Mouse (Mus musculus) limb, embryonic 10.5 days (tissue): ENCODE results near the gene AA986860. TPM values are rescaled to one million over a fixed set of nuclear protein-coding genes. Genes with fewer than 3 reads are reported as not detected.

Experiments
- DNase-seq: peaks from one replicate; pipeline ENCODE4 v3.0.0-alpha.2; 2017; ENCODE audit warnings: low spot score
- H3K27ac ChIP-seq: fragments of 300-500 bp; sonication (generic); 2 replicates; pipeline ENCODE4 v1.5.1; 2016; ENCODE audit warnings: mild to moderate bottlenecking
- H3K27me3 ChIP-seq: fragments of 300-500 bp; sonication (generic); 2 replicates; pipeline ENCODE4 v1.6.1; 2016; ENCODE audit warnings: low read depth, mild to moderate bottlenecking; ENCODE audit not compliant: poor library complexity, severe bottlenecking
- H3K36me3 ChIP-seq: fragments of 300-500 bp; sonication (generic); 2 replicates; pipeline ENCODE4 v1.6.1; 2016; ENCODE audit warnings: mild to moderate bottlenecking, moderate library complexity
- H3K4me1 ChIP-seq: fragments of 300-500 bp; sonication (generic); 2 replicates; pipeline ENCODE4 v1.6.1; 2016
- H3K4me3 ChIP-seq: fragments of 300-500 bp; sonication (generic); 2 replicates; pipeline ENCODE4 v1.5.1; 2016; ENCODE audit warnings: mild to moderate bottlenecking, moderate library complexity
- H3K9me3 ChIP-seq: fragments of 300-500 bp; sonication (generic); replicated peaks from 2 replicates; pipeline ENCODE4 v1.6.1; 2016; ENCODE audit warnings: mild to moderate bottlenecking
- WGBS: fragments of 180-500 bp; shearing (Covaris S2); methylation state at CpG from one replicate; pipeline ENCODE4 v1.1.7; 2016; 5-methylcytosine and 5-hydroxymethylcytosine counted together
- polyA plus RNA-seq: library from polyadenylated mRNA; unstranded; fragments of >200 nt; fragmentation: Nextera tagmentation; extraction: Ambion mirVana; gene quantifications from 2 replicates; pipeline ENCODE4 v1.2.1, GENCODE M21; 2016

The AA986860 gene
- polyA plus RNA-seq, 1 experiment from 2014 or later = 0.38 TPM

DNA sequence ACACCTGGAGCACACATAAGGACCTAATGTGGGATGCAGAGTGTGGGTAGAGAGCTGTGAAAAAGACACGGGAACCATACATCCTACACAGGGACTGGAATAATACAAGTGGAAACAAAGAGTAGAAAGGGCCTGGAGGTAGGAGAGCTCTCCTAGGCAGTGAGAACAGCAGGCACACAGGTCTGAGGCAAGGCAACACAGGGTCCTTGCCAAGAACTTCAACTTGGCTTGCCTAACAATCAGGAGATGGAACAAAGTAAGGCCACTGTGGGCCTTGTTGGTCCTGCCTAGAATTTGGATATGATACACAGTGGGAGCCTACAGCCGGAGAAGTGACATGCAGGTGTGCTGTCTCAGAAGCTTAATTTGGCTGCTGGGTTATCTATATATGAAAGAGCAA is 38.1 kb downstream of the AA986860 start:
- Histone ChIP-seq H3K4me3 (no peak overlapping the region), H3K4me1 (no peaks in the 10 kb centered on the region), H3K27me3 (no peaks in the 10 kb centered on the region), H3K27ac (no peak overlapping the region), H3K9me3 (no peaks in the 10 kb centered on the region), H3K36me3 (no peaks in the 10 kb centered on the region)
- DNase-seq = no peak
- 92% methylated on average over 2 of the region's 2 CpGs for WGBS

GRCm38 (mm10) chr1:130770487-130770886 is 38.7 kb downstream of the AA986860 start:
- H3K9me3 ChIP-seq = no peaks in the 10 kb centered on the region
- H3K4me1 ChIP-seq = no peaks in the 10 kb centered on the region
- H3K4me3 ChIP-seq = no peak overlapping the region
- no peaks in the 10 kb centered on the region for H3K27me3 ChIP-seq
- 84% methylated on average over 4 of the region's 4 CpGs for WGBS
- no peak for DNase-seq
- no peak overlapping the region for H3K27ac ChIP-seq
- H3K36me3 ChIP-seq = no peaks in the 10 kb centered on the region

DNA sequence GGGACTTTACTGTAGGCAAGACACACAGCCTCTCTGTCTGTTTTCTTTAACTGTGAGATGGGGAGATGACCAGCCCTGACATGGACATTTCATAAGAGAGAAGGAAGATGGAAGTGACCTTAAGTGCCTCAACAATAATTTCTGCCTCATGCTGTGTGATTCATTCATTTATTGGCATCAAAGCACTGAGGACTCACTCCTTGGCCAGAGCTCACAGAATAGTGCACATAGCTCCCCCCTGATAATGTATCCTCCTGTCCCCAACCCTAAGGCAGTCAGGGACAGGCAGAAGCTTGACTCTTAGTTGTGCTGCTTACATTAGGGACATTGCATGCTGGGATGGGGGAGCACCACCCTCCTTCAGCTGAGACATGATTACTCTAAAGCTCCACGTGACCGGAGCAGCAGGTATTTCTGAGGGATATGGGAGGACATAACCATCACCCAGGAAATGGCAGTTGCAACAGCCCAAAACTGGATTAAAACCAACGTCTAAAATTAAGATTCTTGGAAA is 39.3 kb downstream of the AA986860 start:
- H3K27me3 ChIP-seq = no peaks in the 10 kb centered on the region
- WGBS = 75% methylated on average over 3 of the region's 3 CpGs
- H3K27ac ChIP-seq = no peak overlapping the region
- no peak for DNase-seq
- no peaks in the 10 kb centered on the region for H3K4me1 ChIP-seq
- H3K9me3 ChIP-seq = no peaks in the 10 kb centered on the region
- no peaks in the 10 kb centered on the region for H3K36me3 ChIP-seq
- H3K4me3 ChIP-seq = no peak overlapping the region

DNA sequence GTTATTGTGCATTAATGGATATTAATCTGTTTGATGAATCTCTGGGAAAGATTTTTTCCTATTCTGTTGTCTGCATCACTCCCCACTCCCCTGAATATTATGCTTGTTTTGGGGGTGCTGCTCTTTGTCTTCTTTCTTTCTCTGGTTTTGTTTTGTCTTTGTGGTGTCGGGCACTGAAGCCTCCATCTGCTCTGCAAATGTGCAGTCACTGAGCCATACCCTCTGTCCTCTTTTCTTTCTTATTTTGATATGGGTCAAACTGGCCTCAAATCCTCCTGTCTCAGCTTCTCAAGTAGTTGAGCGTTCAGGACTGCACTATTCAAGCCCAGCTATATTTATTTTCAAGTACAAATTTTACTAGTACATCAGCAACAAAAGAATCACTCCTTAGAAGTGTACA is 43.5 kb downstream of the AA986860 start:
- no peaks in the 10 kb centered on the region for H3K36me3 ChIP-seq
- no peaks in the 10 kb centered on the region for H3K9me3 ChIP-seq
- no peak overlapping the region for H3K4me3 ChIP-seq
- no peak for DNase-seq
- H3K4me1 ChIP-seq = no peaks in the 10 kb centered on the region
- no peaks in the 10 kb centered on the region for H3K27me3 ChIP-seq
- WGBS = 90% methylated on average over 2 of the region's 2 CpGs
- H3K27ac ChIP-seq = no peak overlapping the region

- H3K27me3 ChIP-seq = no peaks in the 10 kb centered on the region
- no peak for DNase-seq
- no peaks in the 10 kb centered on the region for H3K9me3 ChIP-seq
- H3K36me3 ChIP-seq = no peaks in the 10 kb centered on the region
- 90% methylated on average over 7 of the region's 7 CpGs for WGBS
- H3K27ac ChIP-seq = no peak overlapping the region
- no peaks in the 10 kb centered on the region for H3K4me1 ChIP-seq
- H3K4me3 ChIP-seq = no peak overlapping the region
These were observed 44.0 kb downstream of the AA986860 start for GRCm38 (mm10) chr1:130775691-130776331.

DNA sequence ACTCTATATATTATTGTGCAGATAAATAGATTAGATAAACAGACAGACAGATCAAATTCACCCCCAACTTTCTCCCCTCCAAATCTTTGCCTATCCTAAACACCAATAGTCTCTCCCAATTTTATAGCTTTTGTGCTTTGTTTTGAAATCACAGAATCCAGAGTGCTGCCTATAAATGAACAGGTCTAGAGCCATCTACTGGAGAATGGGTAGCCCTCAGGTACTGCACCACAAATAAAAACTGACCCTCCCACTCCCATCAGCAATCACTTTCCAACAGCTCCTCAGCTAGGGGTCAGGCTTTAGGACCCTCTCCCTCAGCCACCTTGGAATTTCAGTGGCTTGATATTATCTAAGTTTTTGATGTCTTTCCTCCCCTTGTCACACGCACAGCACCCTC is 44.9 kb downstream of the AA986860 start:
- no peak for DNase-seq
- H3K4me3 ChIP-seq = no peak overlapping the region
- no peaks in the 10 kb centered on the region for H3K27me3 ChIP-seq
- no peaks in the 10 kb centered on the region for H3K9me3 ChIP-seq
- no peak overlapping the region for H3K27ac ChIP-seq
- no peaks in the 10 kb centered on the region for H3K36me3 ChIP-seq
- no peaks in the 10 kb centered on the region for H3K4me1 ChIP-seq
- WGBS = 76% methylated on average over 1 of the region's 1 CpGs

GRCm38 (mm10) chr1:130779867-130780266 is 48.1 kb downstream of the AA986860 start:
- no peak for DNase-seq
- H3K27ac ChIP-seq = no peak overlapping the region
- no peaks in the 10 kb centered on the region for H3K27me3 ChIP-seq
- H3K36me3 ChIP-seq = no peaks in the 10 kb centered on the region
- WGBS = 92% methylated on average over 3 of the region's 3 CpGs
- H3K4me1 ChIP-seq = no peaks in the 10 kb centered on the region
- H3K9me3 ChIP-seq = no peaks in the 10 kb centered on the region
- H3K4me3 ChIP-seq = no peak overlapping the region

DNA sequence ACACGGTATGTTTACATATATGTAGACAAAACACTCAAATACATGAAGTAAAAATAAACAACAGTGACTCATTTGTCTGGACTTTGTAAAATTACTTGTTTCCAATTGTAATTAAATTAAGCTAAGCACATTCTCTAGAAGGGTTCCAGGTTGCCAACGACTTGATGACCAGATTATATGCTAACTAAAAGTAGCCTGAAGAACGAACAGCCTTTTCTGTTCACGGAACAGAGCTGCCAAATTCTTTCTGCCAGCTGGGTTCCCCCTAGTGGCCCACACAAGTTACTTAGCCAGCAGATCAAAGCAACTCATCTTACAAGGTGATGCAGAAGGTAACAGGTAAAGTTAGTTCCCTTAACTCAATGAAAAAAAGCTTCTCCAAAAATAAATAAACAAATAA is 52.3 kb downstream of the AA986860 start:
- Histone ChIP-seq H3K36me3 (no peaks in the 10 kb centered on the region), H3K27ac (no peak overlapping the region), H3K9me3 (no peaks in the 10 kb centered on the region), H3K4me3 (no peak overlapping the region), H3K27me3 (no peaks in the 10 kb centered on the region), H3K4me1 (no peaks in the 10 kb centered on the region)
- DNase-seq = no peak
- WGBS = 34% methylated on average over 4 of the region's 4 CpGs

DNA sequence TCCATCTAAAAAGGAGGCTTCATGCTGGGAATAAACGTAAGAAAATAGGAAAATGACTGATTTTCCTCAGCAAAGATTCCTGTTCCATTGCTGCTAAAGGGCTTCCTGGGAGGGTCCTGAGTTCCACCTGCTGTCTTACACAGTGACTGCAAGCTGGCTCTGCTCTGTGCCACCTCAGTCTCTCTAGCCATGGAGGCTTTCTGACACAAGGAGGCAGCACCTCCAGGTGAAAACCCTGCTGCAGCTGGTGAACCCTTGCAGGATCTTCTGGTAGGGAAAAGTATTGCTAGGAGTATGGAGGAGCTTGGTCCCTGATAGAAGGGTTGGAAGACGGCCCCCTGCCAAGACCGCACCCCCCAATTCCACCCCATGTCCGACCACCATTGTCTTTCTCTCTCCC is 55.2 kb downstream of the AA986860 start:
- Histone ChIP-seq H3K4me3 (no peak overlapping the region), H3K27ac (no peak overlapping the region), H3K36me3 (no peaks in the 10 kb centered on the region), H3K27me3 (no peaks in the 10 kb centered on the region), H3K4me1 (no peaks in the 10 kb centered on the region), H3K9me3 (no peaks in the 10 kb centered on the region)
- no peak for DNase-seq
- WGBS = 53% methylated on average over 4 of the region's 4 CpGs

GRCm38 (mm10) chr1:130789512-130790451 is 58.0 kb downstream of the AA986860 start:
- no peaks in the 10 kb centered on the region for H3K4me1 ChIP-seq
- H3K27me3 ChIP-seq = no peaks in the 10 kb centered on the region
- no peaks in the 10 kb centered on the region for H3K9me3 ChIP-seq
- H3K27ac ChIP-seq = no peak overlapping the region
- no peaks in the 10 kb centered on the region for H3K36me3 ChIP-seq
- 84% methylated on average over 3 of the region's 3 CpGs for WGBS
- no peak overlapping the region for H3K4me3 ChIP-seq
- DNase-seq = no peak

Other genes starting within 250 kb of the AA986860 start
- not detected in 2 replicates for gene Zp3r, start 102.4 kb upstream of the AA986860 start, polyA plus RNA-seq
- gene C4bp, start 70.3 kb upstream of the AA986860 start, polyA plus RNA-seq = not detected in 2 replicates
- not detected in 2 replicates for gene Gm29427, start 16.2 kb upstream of the AA986860 start, polyA plus RNA-seq
- 6.0 and 8.2 TPM in 2 replicates for gene Yod1, start 14.6 kb upstream of the AA986860 start, polyA plus RNA-seq
- gene Pfkfb2, start 2.7 kb upstream of the AA986860 start, polyA plus RNA-seq = 3.4 and 5.1 TPM in 2 replicates
- gene Fcamr, start 68.9 kb downstream of the AA986860 start, polyA plus RNA-seq = not detected in 2 replicates
- not detected in 2 replicates for gene Pigr, start 94.7 kb downstream of the AA986860 start, polyA plus RNA-seq
- gene Fcmr, start 133.7 kb downstream of the AA986860 start, polyA plus RNA-seq = 0.33 and 0.69 TPM in 2 replicates
- not detected in 2 replicates for gene Il24, start 155.5 kb downstream of the AA986860 start, polyA plus RNA-seq
- gene Il20, start 179.5 kb downstream of the AA986860 start, polyA plus RNA-seq = not detected in 2 replicates
- 0.20 TPM in 1 of 2 replicates, not detected in the other for gene Il19, start 208.1 kb downstream of the AA986860 start, polyA plus RNA-seq